Mouse (Mus musculus) thymus, postnatal 25 days (tissue): Measurements from ENCODE around the gene Nrbf2.

Experiments used
- DNase-seq: peaks from one replicate; pipeline ENCODE4 v3.0.0; 2022

Nrbf2 gene

GRCm38 (mm10) chr10:67285176-67285814 lies at the start of gene Nrbf2:
TSS of gene Nrbf2 (minus strand) at chr10:67285305.
- peak; percentile 85 for DNase-seq

GRCm38 (mm10) chr10:67330580-67330979 lies 45.5 kb upstream of the Nrbf2 start:
- DNase-seq, result no peak

GRCm38 (mm10) chr10:67329661-67330060 lies 44.6 kb upstream of the Nrbf2 start:
- no peak for DNase-seq

- DNase-seq, result no peak
These were observed 43.1 kb upstream of the Nrbf2 start for GRCm38 (mm10) chr10:67328208-67328607.

GRCm38 (mm10) chr10:67324036-67324435 lies 38.9 kb upstream of the Nrbf2 start:
- DNase-seq, result no peak

- DNase-seq, result no peak
These were observed 36.3 kb upstream of the Nrbf2 start for GRCm38 (mm10) chr10:67321396-67321795.

- DNase-seq, result no peak
These were observed 35.2 kb upstream of the Nrbf2 start for GRCm38 (mm10) chr10:67320207-67320859.

GRCm38 (mm10) chr10:67319016-67319725 lies 34.1 kb upstream of the Nrbf2 start:
- no peak for DNase-seq

- DNase-seq, result no peak
These were observed 32.9 kb upstream of the Nrbf2 start for GRCm38 (mm10) chr10:67317931-67318460.

- peak; percentile 63 for DNase-seq
These were observed 29.8 kb upstream of the Nrbf2 start for GRCm38 (mm10) chr10:67314811-67315435.

GRCm38 (mm10) chr10:67312456-67312855 lies 27.4 kb upstream of the Nrbf2 start:
- DNase-seq, result no peak

- peak; percentile 42 for DNase-seq
These were observed 26.3 kb upstream of the Nrbf2 start for GRCm38 (mm10) chr10:67311277-67311959.

- DNase-seq, result no peak
These were observed 24.5 kb upstream of the Nrbf2 start for GRCm38 (mm10) chr10:67309483-67310138.

- DNase-seq, result no peak
These were observed 17.2 kb upstream of the Nrbf2 start for GRCm38 (mm10) chr10:67302340-67302739.

- DNase-seq, result no peak
These were observed 15.9 kb upstream of the Nrbf2 start for GRCm38 (mm10) chr10:67301046-67301445.

- DNase-seq, result no peak
These were observed 14.2 kb upstream of the Nrbf2 start for GRCm38 (mm10) chr10:67299285-67299684.

GRCm38 (mm10) chr10:67298856-67299255 lies 13.8 kb upstream of the Nrbf2 start:
- DNase-seq, result no peak

GRCm38 (mm10) chr10:67297175-67297855 lies 12.2 kb upstream of the Nrbf2 start:
- DNase-seq, result no peak

- DNase-seq, result no peak
These were observed 11.5 kb upstream of the Nrbf2 start for GRCm38 (mm10) chr10:67296482-67297152.

GRCm38 (mm10) chr10:67295938-67296466 lies 10.9 kb upstream of the Nrbf2 start:
- no peak for DNase-seq

GRCm38 (mm10) chr10:67295331-67295730 lies 10.2 kb upstream of the Nrbf2 start:
- DNase-seq, result no peak
